Mouse (Mus musculus): ENCODE measurements around the gene Fabp2. TPM values are rescaled to one million over a fixed set of nuclear protein-coding genes. Genes with fewer than 3 reads are reported as not detected.

Fabp2 gene
- polyA plus RNA-seq, 1 experiment = not detected

DNA sequence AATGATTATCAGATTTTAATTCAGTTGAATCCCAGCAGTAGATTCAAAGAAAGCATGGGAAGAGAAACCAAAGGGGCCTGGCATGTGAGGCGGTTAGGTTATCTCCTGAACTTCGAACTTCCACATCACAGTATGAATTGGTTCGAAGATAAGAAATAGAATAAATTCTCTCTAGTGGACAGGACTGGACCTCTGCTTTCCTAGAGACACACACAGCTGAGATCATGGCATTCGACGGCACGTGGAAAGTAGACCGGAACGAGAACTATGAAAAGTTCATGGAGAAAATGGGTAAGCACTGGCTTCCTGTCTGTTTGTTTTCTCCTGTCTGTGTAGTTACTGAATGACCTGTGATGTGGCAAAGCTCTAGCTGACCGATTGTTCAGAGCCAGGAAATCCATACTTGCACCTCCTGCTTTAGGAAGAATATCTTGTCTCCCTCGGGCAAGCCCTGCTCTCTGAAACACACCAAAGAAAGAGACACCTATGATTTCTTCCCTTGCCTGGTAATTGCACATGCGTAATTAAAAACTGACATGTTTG lies 388 bp downstream of the Fabp2 start:
- Histone ChIP-seq H3K4me1 (ENCODE audit: control insufficient read depth, insufficient read depth, insufficient read length) (no peaks in the 10 kb centered on the region), H3K36me3 (ENCODE audit: control insufficient read depth, insufficient read depth, low read length) (no peaks in the 10 kb centered on the region), H3K27ac (ENCODE audit: insufficient read depth, low read length) (no peak overlapping the region), H3K4me3 (ENCODE audit: extremely low read depth, insufficient read depth, insufficient read length) (no peak overlapping the region), H3K27me3 (ENCODE audit: control insufficient read depth, insufficient read depth, low read length) (no peaks in the 10 kb centered on the region)
- DNase-seq (ENCODE audit: low read depth in 1 of 2, low spot score in 2 of 2) = no peak
- WGBS = 84% methylated on average over 11 of the region's 11 CpGs
- TF ChIP-seq CTCF (IDR thresholded peaks at IDR 0.05; ENCODE audit: extremely low read depth, insufficient read depth, insufficient read length, insufficient replicate concordance) = no peak

DNA sequence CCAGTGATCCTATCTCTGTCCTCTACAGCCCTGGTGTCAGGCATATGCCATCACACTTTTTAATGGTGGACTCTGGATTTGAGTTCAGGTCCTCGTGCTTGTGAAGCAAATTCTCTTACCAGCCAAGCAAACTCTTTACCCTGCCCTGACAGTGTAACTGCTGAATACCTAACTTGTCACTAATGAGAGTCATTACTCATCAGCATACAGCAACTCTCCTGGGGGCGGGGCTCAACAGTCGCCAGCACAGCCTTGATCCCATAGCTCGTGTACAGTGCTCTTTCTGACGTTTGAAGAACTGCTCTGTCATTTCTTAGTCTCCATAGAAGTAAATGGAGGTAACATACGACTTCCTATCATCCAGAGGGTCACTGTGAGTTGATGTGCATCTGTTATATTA lies 3.4 kb downstream of the Fabp2 start:
- WGBS = 63% methylated on average over 6 of the region's 6 CpGs
- no peak overlapping the region for H3K4me3 ChIP-seq (ENCODE audit: extremely low read depth, insufficient read depth, insufficient read length)
- no peak for TF ChIP-seq CTCF (IDR thresholded peaks at IDR 0.05; ENCODE audit: extremely low read depth, insufficient read depth, insufficient read length, insufficient replicate concordance)
- TF ChIP-seq POLR2A (IDR thresholded peaks at IDR 0.05; ENCODE audit: low read depth, low read length) = no peak
- no peaks in the 10 kb centered on the region for H3K4me1 ChIP-seq (ENCODE audit: control insufficient read depth, insufficient read depth, insufficient read length)
- DNase-seq (ENCODE audit: low read depth in 1 of 2, low spot score in 2 of 2) = no peak
- no peaks in the 10 kb centered on the region for H3K36me3 ChIP-seq (ENCODE audit: control insufficient read depth, insufficient read depth, low read length)
- H3K27me3 ChIP-seq (ENCODE audit: control insufficient read depth, insufficient read depth, low read length) = no peaks in the 10 kb centered on the region
- H3K27ac ChIP-seq (ENCODE audit: insufficient read depth, low read length) = no peak overlapping the region

DNA sequence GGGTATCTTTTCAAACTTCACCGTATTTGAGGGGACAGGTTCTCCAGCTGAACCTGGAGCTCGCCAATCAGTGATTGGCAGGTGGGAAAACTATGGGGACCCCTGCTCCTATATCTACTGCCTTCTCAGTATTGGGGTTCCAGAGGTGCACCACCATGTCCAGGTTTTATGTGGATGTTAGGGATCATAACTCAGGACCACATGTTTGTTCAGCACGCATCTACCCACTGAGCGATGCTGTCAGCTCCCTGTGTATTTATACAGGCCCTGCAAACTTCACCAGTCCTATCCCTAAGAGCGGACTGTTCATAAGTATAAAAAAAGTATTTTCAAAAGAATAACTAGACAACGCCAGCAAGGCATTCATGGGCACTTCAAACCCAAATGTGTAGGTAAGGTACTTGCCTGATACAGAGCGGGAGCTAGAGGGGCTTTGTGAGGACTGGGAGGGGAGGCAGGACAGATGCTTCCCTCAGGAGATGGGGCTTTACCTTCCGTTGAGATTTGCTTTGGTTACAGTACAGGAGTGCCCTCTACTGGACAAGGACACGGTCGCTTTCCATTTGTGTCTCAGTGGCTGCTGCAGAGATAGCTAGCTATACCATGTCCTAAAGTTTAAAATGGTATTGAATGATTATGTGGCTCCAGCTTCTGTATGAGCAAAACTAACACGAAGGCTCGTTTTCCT lies 9.0 kb downstream of the Fabp2 start:
- H3K4me3 ChIP-seq (ENCODE audit: extremely low read depth, insufficient read depth, insufficient read length) = no peak overlapping the region
- DNase-seq (ENCODE audit: low read depth in 1 of 2, low spot score in 2 of 2) = no peak
- TF ChIP-seq POLR2A (IDR thresholded peaks at IDR 0.05; ENCODE audit: low read depth, low read length) (no peak), CTCF (IDR thresholded peaks at IDR 0.05; ENCODE audit: extremely low read depth, insufficient read depth, insufficient read length, insufficient replicate concordance) (peak; percentile 38; the same call in 1 of the 2 replicates)
- no peaks in the 10 kb centered on the region for H3K36me3 ChIP-seq (ENCODE audit: control insufficient read depth, insufficient read depth, low read length)
- 49% methylated on average over 12 of the region's 12 CpGs for WGBS
- H3K4me1 ChIP-seq (ENCODE audit: control insufficient read depth, insufficient read depth, insufficient read length) = no peaks in the 10 kb centered on the region
- no peak overlapping the region for H3K27ac ChIP-seq (ENCODE audit: insufficient read depth, low read length)
- no peaks in the 10 kb centered on the region for H3K27me3 ChIP-seq (ENCODE audit: control insufficient read depth, insufficient read depth, low read length)

GRCm38 (mm10) chr3:122907841-122908240 lies 13.0 kb downstream of the Fabp2 start:
- WGBS = 91% methylated on average over 2 of the region's 2 CpGs
- no peak for TF ChIP-seq CTCF (IDR thresholded peaks at IDR 0.05; ENCODE audit: extremely low read depth, insufficient read depth, insufficient read length, insufficient replicate concordance)
- no peak for TF ChIP-seq POLR2A (IDR thresholded peaks at IDR 0.05; ENCODE audit: low read depth, low read length)
- H3K4me1 ChIP-seq (ENCODE audit: control insufficient read depth, insufficient read depth, insufficient read length) = no peaks in the 10 kb centered on the region
- no peaks in the 10 kb centered on the region for H3K36me3 ChIP-seq (ENCODE audit: control insufficient read depth, insufficient read depth, low read length)
- H3K4me3 ChIP-seq (ENCODE audit: extremely low read depth, insufficient read depth, insufficient read length) = no peak overlapping the region
- H3K27ac ChIP-seq (ENCODE audit: insufficient read depth, low read length) = no peak overlapping the region
- no peak for DNase-seq (ENCODE audit: low read depth in 1 of 2, low spot score in 2 of 2)
- no peaks in the 10 kb centered on the region for H3K27me3 ChIP-seq (ENCODE audit: control insufficient read depth, insufficient read depth, low read length)

DNA sequence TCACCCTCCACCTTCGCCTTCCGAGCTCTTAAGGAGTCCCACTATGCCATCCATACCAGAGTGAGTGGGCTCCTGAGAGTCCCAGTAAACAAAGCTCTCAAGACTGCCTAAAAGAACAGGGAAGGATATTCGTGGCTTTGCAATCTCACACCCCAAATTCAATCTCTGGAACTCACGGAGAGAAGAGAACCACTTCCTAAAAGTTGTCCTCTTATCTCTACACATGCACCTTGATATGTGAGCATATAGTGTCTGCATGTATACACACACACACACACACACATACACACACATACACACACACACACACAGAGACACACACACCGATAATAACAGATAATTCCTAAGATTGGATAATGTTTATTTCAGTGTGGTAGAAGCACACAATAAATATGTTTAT lies 20.6 kb downstream of the Fabp2 start:
- WGBS = 67% methylated on average over 5 of the region's 5 CpGs
- no peak for TF ChIP-seq CTCF (IDR thresholded peaks at IDR 0.05; ENCODE audit: extremely low read depth, insufficient read depth, insufficient read length, insufficient replicate concordance)
- no peak for TF ChIP-seq POLR2A (IDR thresholded peaks at IDR 0.05; ENCODE audit: low read depth, low read length)

DNA sequence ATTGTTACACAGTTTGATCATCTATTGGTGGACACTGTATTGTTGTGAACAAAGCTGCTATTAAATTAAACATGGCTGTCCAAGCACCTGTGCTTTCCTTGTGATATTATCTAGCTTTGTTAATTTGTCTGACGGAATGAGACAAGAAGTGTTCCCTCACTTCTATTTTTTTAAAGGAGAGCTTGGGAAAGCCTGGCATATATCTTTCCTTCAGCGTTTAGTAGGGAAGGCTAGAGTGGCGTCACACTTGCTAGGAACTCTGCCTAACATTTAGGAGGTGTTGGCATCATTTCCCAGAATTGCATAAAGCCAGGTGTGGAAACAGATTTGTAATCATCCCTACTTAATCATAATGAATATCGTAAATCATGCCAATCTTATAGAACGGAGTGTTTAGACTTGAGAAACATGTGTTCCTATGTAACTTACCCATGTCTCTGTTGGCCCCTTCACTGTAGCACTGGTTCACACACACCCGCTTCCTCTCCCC lies 21.4 kb downstream of the Fabp2 start:
- H3K27ac ChIP-seq (ENCODE audit: insufficient read depth, low read length) = no peak overlapping the region
- H3K36me3 ChIP-seq (ENCODE audit: control insufficient read depth, insufficient read depth, low read length) = no peaks in the 10 kb centered on the region
- TF ChIP-seq POLR2A (IDR thresholded peaks at IDR 0.05; ENCODE audit: low read depth, low read length) (no peak), CTCF (IDR thresholded peaks at IDR 0.05; ENCODE audit: extremely low read depth, insufficient read depth, insufficient read length, insufficient replicate concordance) (no peak)
- H3K4me1 ChIP-seq (ENCODE audit: control insufficient read depth, insufficient read depth, insufficient read length) = no peaks in the 10 kb centered on the region
- H3K4me3 ChIP-seq (ENCODE audit: extremely low read depth, insufficient read depth, insufficient read length) = no peak overlapping the region
- DNase-seq (ENCODE audit: low read depth in 1 of 2, low spot score in 2 of 2) = no peak
- no peaks in the 10 kb centered on the region for H3K27me3 ChIP-seq (ENCODE audit: control insufficient read depth, insufficient read depth, low read length)
- 84% methylated on average over 6 of the region's 6 CpGs for WGBS

More for the DNA sequence above, 20.6 kb downstream of the Fabp2 start:
- H3K36me3 ChIP-seq (ENCODE audit: control insufficient read depth, insufficient read depth, low read length) = no peaks in the 10 kb centered on the region
- H3K4me1 ChIP-seq (ENCODE audit: control insufficient read depth, insufficient read depth, insufficient read length) = no peaks in the 10 kb centered on the region
- H3K27ac ChIP-seq (ENCODE audit: insufficient read depth, low read length) = no peak overlapping the region
- H3K27me3 ChIP-seq (ENCODE audit: control insufficient read depth, insufficient read depth, low read length) = no peaks in the 10 kb centered on the region
- H3K4me3 ChIP-seq (ENCODE audit: extremely low read depth, insufficient read depth, insufficient read length) = no peak overlapping the region
- no peak for DNase-seq (ENCODE audit: low read depth in 1 of 2, low spot score in 2 of 2)

- H3K4me3 ChIP-seq (ENCODE audit: extremely low read depth, insufficient read depth, insufficient read length) = no peak overlapping the region
- H3K4me1 ChIP-seq (ENCODE audit: control insufficient read depth, insufficient read depth, insufficient read length) = no peaks in the 10 kb centered on the region
- no peak for TF ChIP-seq POLR2A (IDR thresholded peaks at IDR 0.05; ENCODE audit: low read depth, low read length)
- no peak for TF ChIP-seq CTCF (IDR thresholded peaks at IDR 0.05; ENCODE audit: extremely low read depth, insufficient read depth, insufficient read length, insufficient replicate concordance)
- DNase-seq (ENCODE audit: low read depth in 1 of 2, low spot score in 2 of 2) = no peak
- no peaks in the 10 kb centered on the region for H3K36me3 ChIP-seq (ENCODE audit: control insufficient read depth, insufficient read depth, low read length)
- no peak overlapping the region for H3K27ac ChIP-seq (ENCODE audit: insufficient read depth, low read length)
- WGBS = 14% methylated on average over 2 of the region's 2 CpGs
- no peaks in the 10 kb centered on the region for H3K27me3 ChIP-seq (ENCODE audit: control insufficient read depth, insufficient read depth, low read length)
These were observed 23.8 kb downstream of the Fabp2 start for GRCm38 (mm10) chr3:122918672-122919071.

All from spleen, adult 2 months (tissue).